Mouse (Mus musculus): Measurements from ENCODE around the gene Rps10. TPM values are rescaled to one million over a fixed set of nuclear protein-coding genes. Genes with fewer than 3 reads are reported as not detected.
A peak's percentile ranks its signal among the peaks of the same experiment; 100 is the strongest.
"Not testable (repeated sequence)": the region's sequence is repeated elsewhere in the genome, so short reads cannot be mapped to it uniquely, and the experiment has no call there.

Rps10 gene
- total and polyA plus RNA-seq, 2 experiments from 2014 or later: 461 to 1,717 TPM

DNA sequence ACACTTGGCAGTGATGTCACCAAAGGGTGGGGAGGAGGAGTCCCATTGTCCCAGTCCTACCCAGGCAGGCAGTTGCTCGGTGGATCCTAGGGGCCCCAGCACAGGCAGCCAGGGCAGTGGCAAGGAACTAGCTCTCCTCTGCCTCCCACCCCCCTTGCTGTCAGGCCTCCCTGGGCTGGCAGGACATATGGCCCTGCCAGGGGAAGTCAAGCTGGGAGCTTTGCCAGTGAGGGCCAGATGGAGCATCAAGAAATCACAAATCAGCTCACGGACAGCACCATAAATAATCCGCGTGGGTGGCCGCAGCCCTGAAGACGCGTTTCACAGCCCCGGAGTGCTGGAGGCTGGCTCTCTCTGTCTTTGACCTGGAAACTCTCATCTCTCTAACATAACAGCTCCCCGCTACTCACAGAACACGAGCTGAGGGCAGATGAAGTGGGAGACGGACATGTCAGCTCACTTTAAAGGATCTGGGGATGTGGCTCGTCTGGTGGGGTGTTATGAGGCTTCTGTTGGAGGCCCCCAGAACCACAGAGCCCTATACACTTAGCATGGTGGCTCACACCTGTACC is 6.1 kb upstream of the Rps10 start:
- Histone ChIP-seq H3K9ac (replicated peaks; ENCODE audit: low read length, poor library complexity, severe bottlenecking) (peak overlapping the region; percentile 39; the same call in 1 of the 2 replicates), H3K36me3 (ENCODE audit: insufficient read depth, low read length) (no peaks in the 10 kb centered on the region), H3K27me3 (ENCODE audit: insufficient read depth, low read length) (no peaks in the 10 kb centered on the region), H3K4me3 (ENCODE audit: low read depth, low read length) (no peak overlapping the region), H3K9me3 (ENCODE audit: low read length) (no peaks in the 10 kb centered on the region), H3K4me2 (ENCODE audit: low read depth, low read length, poor library complexity, severe bottlenecking) (no peak overlapping the region), H3K4me1 (ENCODE audit: insufficient read depth, low read length) (no peaks in the 10 kb centered on the region), H3K27ac (ENCODE audit: low read depth, low read length) (peak overlapping the region; percentile 55)
- ATAC-seq (ENCODE audit: low FRiP score) (peak; percentile 79), DNase-seq (ENCODE audit: low spot score) (peak; percentile 93)
- WGBS: 6% methylated on average over 12 of the region's 12 CpGs
- no peak for TF ChIP-seq CTCF (IDR thresholded peaks at IDR 0.05)

GRCm38 (mm10) chr17:27639851-27640250 is 3.4 kb upstream of the Rps10 start:
- H3K36me3 ChIP-seq (ENCODE audit: insufficient read depth, low read length); H3K4me1 ChIP-seq (ENCODE audit: insufficient read depth, low read length); H3K9me3 ChIP-seq (ENCODE audit: low read length); H3K27me3 ChIP-seq (ENCODE audit: insufficient read depth, low read length); H3K4me3 ChIP-seq (ENCODE audit: low read depth, low read length); ATAC-seq (ENCODE audit: low FRiP score); H3K4me2 ChIP-seq (ENCODE audit: low read depth, low read length, poor library complexity, severe bottlenecking); H3K9ac ChIP-seq (replicated peaks; ENCODE audit: low read length, poor library complexity, severe bottlenecking); DNase-seq (ENCODE audit: low spot score); H3K27ac ChIP-seq (ENCODE audit: low read depth, low read length): not testable (repeated sequence)
- 96% methylated on average over 6 of the region's 6 CpGs for WGBS

- H3K27me3 ChIP-seq (ENCODE audit: insufficient read depth, low read length): no peaks in the 10 kb centered on the region
- H3K27ac ChIP-seq (ENCODE audit: low read depth, low read length): no peak overlapping the region
- WGBS: 83% methylated on average over 20 of the region's 20 CpGs
- H3K9ac ChIP-seq (replicated peaks; ENCODE audit: low read length, poor library complexity, severe bottlenecking): no peak overlapping the region
- H3K9me3 ChIP-seq (ENCODE audit: low read length): no peaks in the 10 kb centered on the region
- H3K4me3 ChIP-seq (ENCODE audit: low read depth, low read length): no peak overlapping the region
- no peaks in the 10 kb centered on the region for H3K36me3 ChIP-seq (ENCODE audit: insufficient read depth, low read length)
- no peak for TF ChIP-seq CTCF (IDR thresholded peaks at IDR 0.05)
- no peak for DNase-seq (ENCODE audit: low spot score)
- H3K4me1 ChIP-seq (ENCODE audit: insufficient read depth, low read length): no peaks in the 10 kb centered on the region
- no peak overlapping the region for H3K4me2 ChIP-seq (ENCODE audit: low read depth, low read length, poor library complexity, severe bottlenecking)
- ATAC-seq (ENCODE audit: low FRiP score): no peak
Measured at GRCm38 (mm10) chr17:27638921-27639332, 2.5 kb upstream of the Rps10 start.

DNA sequence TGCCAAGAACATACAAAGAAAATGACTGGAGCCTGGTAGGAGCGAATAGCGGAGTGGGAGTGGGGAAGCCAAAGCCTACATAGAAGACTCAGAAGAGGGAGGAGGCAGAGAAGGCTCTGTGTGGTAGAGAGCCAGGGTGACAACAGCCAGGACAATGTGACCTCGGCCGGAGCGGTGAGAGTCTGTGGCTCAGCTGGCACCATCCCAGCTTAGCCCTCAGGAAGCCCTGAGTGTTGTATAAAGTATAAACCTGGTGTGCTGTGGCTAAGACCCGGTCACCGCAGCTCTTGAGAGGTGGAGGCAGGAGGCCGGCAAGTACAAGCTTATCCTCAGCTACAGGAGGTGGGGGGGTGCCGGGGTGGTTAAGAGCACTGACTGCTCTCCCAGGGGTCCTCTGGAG is 864 bp upstream of the Rps10 start:
- no peak overlapping the region for H3K27ac ChIP-seq (ENCODE audit: low read depth, low read length)
- WGBS: 65% methylated on average over 9 of the region's 9 CpGs
- no peaks in the 10 kb centered on the region for H3K27me3 ChIP-seq (ENCODE audit: insufficient read depth, low read length)
- H3K4me1 ChIP-seq (ENCODE audit: insufficient read depth, low read length): no peaks in the 10 kb centered on the region
- H3K4me3 ChIP-seq (ENCODE audit: low read depth, low read length): no peak overlapping the region
- no peaks in the 10 kb centered on the region for H3K9me3 ChIP-seq (ENCODE audit: low read length)
- TF ChIP-seq CTCF (IDR thresholded peaks at IDR 0.05): no peak
- DNase-seq (ENCODE audit: low spot score) (no peak), ATAC-seq (ENCODE audit: low FRiP score) (no peak)
- peaks cover 7% of the 10 kb centered on the region for H3K36me3 ChIP-seq (ENCODE audit: insufficient read depth, low read length)
- no peak overlapping the region for H3K9ac ChIP-seq (replicated peaks; ENCODE audit: low read length, poor library complexity, severe bottlenecking)
- no peak overlapping the region for H3K4me2 ChIP-seq (ENCODE audit: low read depth, low read length, poor library complexity, severe bottlenecking)

DNA sequence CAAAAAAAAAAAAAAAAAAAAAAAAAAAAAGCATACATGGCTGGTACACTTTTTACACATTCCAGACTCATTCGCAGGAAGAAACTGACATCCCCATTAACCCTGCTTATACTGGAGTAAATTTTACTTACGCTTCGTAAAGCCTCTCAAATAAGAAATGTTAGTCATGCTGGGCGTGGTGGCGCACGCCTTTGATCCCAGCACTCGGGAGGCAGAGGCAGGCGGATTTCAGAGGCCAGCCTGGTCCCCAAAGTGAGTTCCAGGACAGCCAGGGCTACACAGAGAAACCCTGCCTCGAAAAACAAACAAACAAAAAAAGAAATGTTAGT is 930 bp downstream of the Rps10 start:
- H3K27me3 ChIP-seq (ENCODE audit: insufficient read depth, low read length); H3K9me3 ChIP-seq (ENCODE audit: low read length); ATAC-seq (ENCODE audit: low FRiP score); H3K4me1 ChIP-seq (ENCODE audit: insufficient read depth, low read length); DNase-seq (ENCODE audit: low spot score): not testable (repeated sequence)
- H3K4me3 ChIP-seq (ENCODE audit: low read depth, low read length): peak overlapping the region; percentile 63
- H3K36me3 ChIP-seq (ENCODE audit: insufficient read depth, low read length): peaks cover 24% of the 10 kb centered on the region
- peak overlapping the region; percentile 52 for H3K4me2 ChIP-seq (ENCODE audit: low read depth, low read length, poor library complexity, severe bottlenecking)
- peak overlapping the region; percentile 76 for H3K9ac ChIP-seq (replicated peaks; ENCODE audit: low read length, poor library complexity, severe bottlenecking)
- WGBS: 44% methylated on average over 9 of the region's 9 CpGs
- H3K27ac ChIP-seq (ENCODE audit: low read depth, low read length): peak overlapping the region; percentile 89

DNA sequence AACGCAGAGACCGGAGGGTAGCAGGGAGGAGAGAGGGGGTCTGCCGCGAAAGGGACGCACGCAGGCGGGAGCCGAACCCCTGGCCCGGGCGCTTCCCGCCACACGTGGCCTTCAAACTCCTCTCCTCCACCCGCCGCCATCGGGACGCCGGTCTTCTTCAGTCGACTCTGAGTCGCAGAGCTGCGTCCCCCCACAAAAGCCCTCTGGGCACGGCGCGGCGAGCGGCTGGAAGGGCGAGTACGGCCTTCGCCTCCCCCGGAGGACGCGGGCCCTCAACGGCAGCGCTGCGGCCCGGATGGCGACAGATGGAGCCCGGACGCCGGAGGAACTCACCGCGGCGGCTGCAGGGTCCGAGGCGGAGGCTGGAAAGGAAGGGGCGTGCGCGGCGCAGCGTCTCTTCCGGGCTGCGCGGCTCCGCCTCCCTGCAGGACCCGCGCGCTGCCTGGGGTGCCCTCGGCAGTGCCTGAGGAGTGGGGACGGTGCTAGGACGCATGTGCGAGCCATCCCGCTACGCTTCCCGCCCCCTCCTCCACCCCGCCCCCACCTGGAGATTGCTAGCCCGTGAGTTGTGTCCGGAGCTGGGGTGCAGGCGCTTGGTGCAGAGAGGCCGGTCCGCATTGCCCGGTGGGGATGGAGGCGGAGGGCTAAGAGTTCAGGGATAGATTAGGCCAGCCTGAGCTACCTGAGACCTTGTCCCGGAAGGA is 1.4 kb downstream of the Rps10 start, which contains the start of gene RPS10-NUDT3:
TSS of gene RPS10-NUDT3 (minus strand) at position 352 of the 704 bp plus-strand sequence.
- H3K4me1 ChIP-seq (ENCODE audit: insufficient read depth, low read length): no peaks in the 10 kb centered on the region
- peak within 1 kb of the TSS; percentile 52 for H3K4me2 ChIP-seq (ENCODE audit: low read depth, low read length, poor library complexity, severe bottlenecking)
- ATAC-seq (ENCODE audit: low FRiP score) (peak; percentile 96), DNase-seq (ENCODE audit: low spot score) (peak; percentile 95)
- peak within 1 kb of the TSS; percentile 63 for H3K4me3 ChIP-seq (ENCODE audit: low read depth, low read length)
- peaks cover 26% of the 10 kb centered on the region for H3K36me3 ChIP-seq (ENCODE audit: insufficient read depth, low read length)
- peak within 1 kb of the TSS; percentile 76 for H3K9ac ChIP-seq (replicated peaks; ENCODE audit: low read length, poor library complexity, severe bottlenecking)
- peak within 1 kb of the TSS; percentile 89 for H3K27ac ChIP-seq (ENCODE audit: low read depth, low read length)
- no peaks in the 10 kb centered on the region for H3K27me3 ChIP-seq (ENCODE audit: insufficient read depth, low read length)
- TF ChIP-seq CTCF (IDR thresholded peaks at IDR 0.05): no peak; the same call in 1 of the 2 replicates
- H3K9me3 ChIP-seq (ENCODE audit: low read length): no peaks in the 10 kb centered on the region
- 0% methylated on average over 57 of the region's 72 CpGs for WGBS

Measured in midbrain, postnatal 0 days (tissue).